Mouse (Mus musculus) intestine, embryonic 15.5 days (tissue): Measurements from ENCODE around the gene Zfp790. TPM values are rescaled to one million over a fixed set of nuclear protein-coding genes. Genes with fewer than 3 reads are reported as not detected.
A peak's percentile ranks its signal among the peaks of the same experiment; 100 is the strongest.

Experiments
- ATAC-seq: fragments of 200-750 bp; cut with Nextera tagmentation; 2 replicates; pipeline ENCODE4 v1.8.0; 2017; ENCODE audit warnings: moderate TSS enrichment, moderate library complexity
- H3K27ac ChIP-seq: fragments of 300-500 bp; sonication (generic); 2 replicates; pipeline ENCODE4 v1.5.1; 2015; ENCODE audit warnings: mild to moderate bottlenecking, inconsistent platforms
- H3K27me3 ChIP-seq: fragments of 300-500 bp; sonication (generic); replicated peaks from 2 replicates; pipeline ENCODE4 v1.6.1; 2015; ENCODE audit warnings: inconsistent platforms
- H3K36me3 ChIP-seq: fragments of 300-500 bp; sonication (generic); 2 replicates; pipeline ENCODE4 v1.6.1; 2015; ENCODE audit warnings: inconsistent platforms
- H3K4me1 ChIP-seq: fragments of 300-500 bp; sonication (generic); replicated peaks from 2 replicates; pipeline ENCODE4 v1.6.1; 2015; ENCODE audit warnings: inconsistent platforms
- H3K4me2 ChIP-seq: fragments of 300-500 bp; sonication (generic); replicated peaks from 2 replicates; pipeline ENCODE4 v1.6.1; 2015; ENCODE audit warnings: mild to moderate bottlenecking, inconsistent platforms
- H3K4me3 ChIP-seq: fragments of 300-500 bp; sonication (generic); replicated peaks from 2 replicates; pipeline ENCODE4 v1.5.1; 2015; ENCODE audit warnings: inconsistent platforms
- H3K9ac ChIP-seq: fragments of 300-500 bp; sonication (generic); 2 replicates; pipeline ENCODE4 v1.6.1; 2015; ENCODE audit warnings: inconsistent platforms
- H3K9me3 ChIP-seq: fragments of 300-500 bp; sonication (generic); 2 replicates; pipeline ENCODE4 v1.6.1; 2016; ENCODE audit warnings: inconsistent platforms
- WGBS: fragments of 180-500 bp; shearing (Covaris S2); methylation state at CpG from one replicate; pipeline ENCODE4 v1.1.7; 2015; 5-methylcytosine and 5-hydroxymethylcytosine counted together
- polyA plus RNA-seq: library from polyadenylated mRNA; unstranded; fragments of >200 nt; fragmentation: Nextera tagmentation; extraction: Ambion mirVana; gene quantifications from 2 replicates; pipeline ENCODE4 v1.2.1, GENCODE M21; 2015

The Zfp790 gene
- polyA plus RNA-seq, 1 experiment from 2014 or later: 9.9 TPM

- no peak overlapping the region; the same call in 1 of the 2 replicates for H3K4me2 ChIP-seq
- H3K9ac ChIP-seq: peak overlapping the region; percentile 10; the same call in 1 of the 2 replicates
- no peak overlapping the region for H3K27ac ChIP-seq
- H3K4me3 ChIP-seq: 0 out of 2 replicates have a peak overlapping the region, but pooled peaks have one; percentile 1
- 0 out of 2 replicates have a peak, but pooled peaks cover 4% of the 10 kb centered on the region for H3K9me3 ChIP-seq
- peaks cover 27% of the 10 kb centered on the region for H3K36me3 ChIP-seq
- no peak for ATAC-seq
- 39% methylated on average over 27 of the region's 27 CpGs for WGBS
- 0 out of 2 replicates have a peak, but pooled peaks cover 2% of the 10 kb centered on the region for H3K27me3 ChIP-seq
- H3K4me1 ChIP-seq: no peaks in the 10 kb centered on the region
These were observed 23.0 kb upstream of the Zfp790 start for GRCm38 (mm10) chr7:29792906-29793305.

- Histone ChIP-seq H3K9ac (no peak overlapping the region), H3K9me3 (no peaks in the 10 kb centered on the region), H3K4me3 (no peak overlapping the region), H3K27me3 (no peaks in the 10 kb centered on the region), H3K4me2 (no peak overlapping the region), H3K27ac (no peak overlapping the region), H3K4me1 (no peaks in the 10 kb centered on the region), H3K36me3 (no peaks in the 10 kb centered on the region)
- ATAC-seq: no peak
- 76% methylated on average over 5 of the region's 5 CpGs for WGBS
These were observed 8.9 kb upstream of the Zfp790 start for GRCm38 (mm10) chr7:29807046-29807445.

GRCm38 (mm10) chr7:29812244-29812643 lies 3.7 kb upstream of the Zfp790 start:
- Histone ChIP-seq H3K4me3 (no peak overlapping the region), H3K4me1 (peaks cover 11% of the 10 kb centered on the region), H3K27me3 (no peaks in the 10 kb centered on the region), H3K9me3 (no peaks in the 10 kb centered on the region), H3K27ac (no peak overlapping the region), H3K9ac (no peak overlapping the region), H3K4me2 (no peak overlapping the region), H3K36me3 (no peaks in the 10 kb centered on the region)
- 88% methylated on average over 1 of the region's 1 CpGs for WGBS
- ATAC-seq: no peak

GRCm38 (mm10) chr7:29814381-29814780 lies 1.5 kb upstream of the Zfp790 start:
- Histone ChIP-seq H3K4me2 (no peak overlapping the region; the same call in 1 of the 2 replicates), H3K27me3 (no peaks in the 10 kb centered on the region), H3K4me3 (no peak overlapping the region), H3K27ac (no peak overlapping the region), H3K4me1 (peaks cover 11% of the 10 kb centered on the region), H3K9me3 (no peaks in the 10 kb centered on the region), H3K9ac (no peak overlapping the region), H3K36me3 (no peaks in the 10 kb centered on the region)
- ATAC-seq: no peak
- 92% methylated on average over 2 of the region's 2 CpGs for WGBS

- ATAC-seq: peak; percentile 48
- Histone ChIP-seq H3K27me3 (no peaks in the 10 kb centered on the region), H3K9ac (peak overlapping the region; percentile 69), H3K36me3 (no peaks in the 10 kb centered on the region), H3K4me3 (peak overlapping the region; percentile 74), H3K4me1 (peaks cover 11% of the 10 kb centered on the region), H3K27ac (peak overlapping the region; percentile 6; the same call in 1 of the 2 replicates), H3K4me2 (peak overlapping the region; percentile 80), H3K9me3 (no peaks in the 10 kb centered on the region)
- 2% methylated on average over 12 of the region's 12 CpGs for WGBS
These were observed 691 bp upstream of the Zfp790 start for GRCm38 (mm10) chr7:29815061-29815784.

GRCm38 (mm10) chr7:29818619-29819254 lies 2.8 kb downstream of the Zfp790 start:
- Histone ChIP-seq H3K4me3 (peak overlapping the region; percentile 54), H3K9me3 (no peaks in the 10 kb centered on the region), H3K4me1 (peaks cover 11% of the 10 kb centered on the region), H3K27me3 (no peaks in the 10 kb centered on the region), H3K36me3 (peaks cover 3% of the 10 kb centered on the region; the same call in 1 of the 2 replicates), H3K4me2 (peak overlapping the region; percentile 65), H3K9ac (peak overlapping the region; percentile 61), H3K27ac (no peak overlapping the region)
- peak; percentile 75 for ATAC-seq
- WGBS: 3% methylated on average over 12 of the region's 12 CpGs

- Histone ChIP-seq H3K36me3 (peaks cover 40% of the 10 kb centered on the region), H3K4me2 (no peak overlapping the region), H3K4me1 (no peaks in the 10 kb centered on the region), H3K9ac (no peak overlapping the region), H3K9me3 (no peaks in the 10 kb centered on the region), H3K27me3 (no peaks in the 10 kb centered on the region), H3K4me3 (no peak overlapping the region), H3K27ac (no peak overlapping the region)
- no peak for ATAC-seq
- 93% methylated on average over 12 of the region's 12 CpGs for WGBS
These were observed 12.1 kb downstream of the Zfp790 start for GRCm38 (mm10) chr7:29828001-29828400.

GRCm38 (mm10) chr7:29829804-29830203 lies 13.9 kb downstream of the Zfp790 start:
- no peak overlapping the region for H3K27ac ChIP-seq
- H3K36me3 ChIP-seq: peaks cover 40% of the 10 kb centered on the region
- ATAC-seq: no peak
- H3K4me2 ChIP-seq: no peak overlapping the region
- no peaks in the 10 kb centered on the region for H3K4me1 ChIP-seq
- no peaks in the 10 kb centered on the region for H3K27me3 ChIP-seq
- H3K9ac ChIP-seq: no peak overlapping the region
- no peaks in the 10 kb centered on the region for H3K9me3 ChIP-seq
- no peak overlapping the region for H3K4me3 ChIP-seq
- WGBS: 92% methylated on average over 12 of the region's 12 CpGs

GRCm38 (mm10) chr7:29836816-29837215 lies 20.9 kb downstream of the Zfp790 start:
- no peak overlapping the region for H3K9ac ChIP-seq
- no peaks in the 10 kb centered on the region for H3K36me3 ChIP-seq
- H3K4me3 ChIP-seq: no peak overlapping the region
- no peak overlapping the region for H3K27ac ChIP-seq
- no peaks in the 10 kb centered on the region for H3K4me1 ChIP-seq
- 100% methylated on average over 1 of the region's 1 CpGs for WGBS
- no peak for ATAC-seq
- H3K27me3 ChIP-seq: no peaks in the 10 kb centered on the region
- no peak overlapping the region for H3K4me2 ChIP-seq
- no peaks in the 10 kb centered on the region for H3K9me3 ChIP-seq

GRCm38 (mm10) chr7:29839256-29839655 lies 23.3 kb downstream of the Zfp790 start:
- Histone ChIP-seq H3K4me1 (no peaks in the 10 kb centered on the region), H3K27me3 (no peaks in the 10 kb centered on the region), H3K9ac (no peak overlapping the region), H3K4me2 (no peak overlapping the region), H3K36me3 (0 out of 2 replicates have a peak, but pooled peaks cover 1% of the 10 kb centered on the region), H3K9me3 (no peaks in the 10 kb centered on the region), H3K4me3 (no peak overlapping the region), H3K27ac (no peak overlapping the region)
- 85% methylated on average over 3 of the region's 3 CpGs for WGBS
- ATAC-seq: no peak

- 86% methylated on average over 1 of the region's 1 CpGs for WGBS
- Histone ChIP-seq H3K9me3 (no peaks in the 10 kb centered on the region), H3K27ac (no peak overlapping the region), H3K4me2 (no peak overlapping the region), H3K4me1 (no peaks in the 10 kb centered on the region), H3K4me3 (no peak overlapping the region), H3K36me3 (0 out of 2 replicates have a peak, but pooled peaks cover 3% of the 10 kb centered on the region), H3K27me3 (no peaks in the 10 kb centered on the region), H3K9ac (no peak overlapping the region)
- peak; percentile 70 for ATAC-seq
These were observed 26.2 kb downstream of the Zfp790 start for GRCm38 (mm10) chr7:29842105-29842504.

GRCm38 (mm10) chr7:29844616-29845015 lies 28.7 kb downstream of the Zfp790 start:
- Histone ChIP-seq H3K4me3 (no peak overlapping the region), H3K4me1 (no peaks in the 10 kb centered on the region), H3K9me3 (no peaks in the 10 kb centered on the region), H3K9ac (no peak overlapping the region), H3K4me2 (no peak overlapping the region), H3K27me3 (no peaks in the 10 kb centered on the region), H3K27ac (no peak overlapping the region), H3K36me3 (0 out of 2 replicates have a peak, but pooled peaks cover 3% of the 10 kb centered on the region)
- WGBS: 91% methylated on average over 5 of the region's 5 CpGs
- no peak for ATAC-seq
